Mouse (Mus musculus) stomach, postnatal 0 days (tissue): ENCODE results near the gene Slc5a5. TPM values are rescaled to one million over a fixed set of nuclear protein-coding genes. Genes with fewer than 3 reads are reported as not detected.
A peak's percentile ranks its signal among the peaks of the same experiment; 100 is the strongest.

Experiments
- ATAC-seq: fragments of 200-750 bp; cut with Nextera tagmentation; 2 replicates; pipeline ENCODE4 v1.8.0; 2017; ENCODE audit not compliant: low FRiP score, low TSS enrichment
- DNase-seq: peaks from one replicate; pipeline ENCODE4 v3.0.0-alpha.2; 2016; ENCODE audit warnings: low spot score
- H3K27ac ChIP-seq: fragments of 300-500 bp; sonication (generic); replicated peaks from 2 replicates; pipeline ENCODE4 v1.5.1; 2014; ENCODE audit warnings: mild to moderate bottlenecking, control low read depth
- H3K27me3 ChIP-seq: fragments of 300-500 bp; sonication (generic); 2 replicates; pipeline ENCODE4 v1.6.1; 2014; ENCODE audit warnings: low read length; ENCODE audit not compliant: control insufficient read depth, insufficient read depth
- H3K36me3 ChIP-seq: fragments of 300-500 bp; sonication (generic); 2 replicates; pipeline ENCODE4 v1.6.1; 2014; ENCODE audit warnings: low read length, mixed read lengths; ENCODE audit not compliant: control insufficient read depth, insufficient read depth
- H3K4me1 ChIP-seq: fragments of 300-500 bp; sonication (generic); replicated peaks from 2 replicates; pipeline ENCODE4 v1.6.1; 2014; ENCODE audit warnings: antibody characterized with exemption; ENCODE audit not compliant: control insufficient read depth, insufficient read depth
- H3K4me2 ChIP-seq: fragments of 300-500 bp; sonication (generic); replicated peaks from 2 replicates; pipeline ENCODE4 v1.6.1; 2014; ENCODE audit warnings: low read depth, mild to moderate bottlenecking, control low read depth, moderate library complexity
- H3K4me3 ChIP-seq: fragments of 300-500 bp; sonication (generic); 2 replicates; pipeline ENCODE4 v1.5.1; 2014; ENCODE audit warnings: low read depth, low read length, control low read depth
- H3K9ac ChIP-seq: fragments of 300-500 bp; sonication (generic); 2 replicates; pipeline ENCODE4 v1.6.1; 2014; ENCODE audit warnings: mild to moderate bottlenecking, low read length, control low read depth, mixed read lengths
- H3K9me3 ChIP-seq: fragments of 300-500 bp; sonication (generic); 2 replicates; pipeline ENCODE4 v1.6.1; 2016; ENCODE audit warnings: low read length; ENCODE audit not compliant: control insufficient read depth
- CTCF ChIP-seq: IDR thresholded peaks from 2 replicates; pipeline ENCODE4 v1.5.1; 2016; ENCODE audit warnings: antibody characterized with exemption, low read depth, mild to moderate bottlenecking, moderate library complexity
- EP300 ChIP-seq: optimal IDR thresholded peaks from 2 replicates; pipeline ENCODE3; 2016; ENCODE audit warnings: antibody characterized with exemption
- WGBS: fragments of 180-500 bp; shearing (Covaris S2); extraction: QIAGEN DNeasy Blood & Tissue Kit; methylation state at CpG from one replicate; pipeline ENCODE4 v1.1.7; 2014; 5-methylcytosine and 5-hydroxymethylcytosine counted together
- polyA plus RNA-seq: library from polyadenylated mRNA; unstranded; fragments of >200 nt; fragmentation: Nextera tagmentation; extraction: Ambion mirVana; gene quantifications from 2 replicates; pipeline ENCODE4 v1.2.1, GENCODE M21; 2015

Gene Slc5a5
- polyA plus RNA-seq, 1 experiment from 2014 or later = 42.8 TPM

- H3K4me2 ChIP-seq = no peak overlapping the region
- H3K4me1 ChIP-seq = no peaks in the 10 kb centered on the region
- no peak overlapping the region for H3K9ac ChIP-seq
- TF ChIP-seq CTCF (no peak), EP300 (no peak)
- no peaks in the 10 kb centered on the region for H3K9me3 ChIP-seq
- no peaks in the 10 kb centered on the region for H3K27me3 ChIP-seq
- no peak overlapping the region for H3K4me3 ChIP-seq
- ATAC-seq (no peak), DNase-seq (no peak)
- whole genome bisulfite sequencing = 93% methylated on average over 16 of the region's 17 CpGs
- H3K36me3 ChIP-seq = peaks cover 36% of the 10 kb centered on the region
- no peak overlapping the region for H3K27ac ChIP-seq
Measured at GRCm38 (mm10) chr8:70914704-70915103, 22.1 kb upstream of the Slc5a5 start.

GRCm38 (mm10) chr8:70913523-70913922 lies 21.0 kb upstream of the Slc5a5 start:
- Histone ChIP-seq H3K4me3 (no peak overlapping the region), H3K9me3 (no peaks in the 10 kb centered on the region), H3K27me3 (no peaks in the 10 kb centered on the region), H3K4me2 (no peak overlapping the region), H3K4me1 (no peaks in the 10 kb centered on the region), H3K27ac (no peak overlapping the region), H3K36me3 (peaks cover 36% of the 10 kb centered on the region), H3K9ac (no peak overlapping the region)
- no peak for ATAC-seq
- no peak for DNase-seq
- 94% methylated on average over 26 of the region's 26 CpGs for WGBS
- TF ChIP-seq EP300 (no peak), CTCF (no peak)

GRCm38 (mm10) chr8:70912955-70913354 lies 20.4 kb upstream of the Slc5a5 start:
- WGBS = 93% methylated on average over 29 of the region's 30 CpGs
- H3K36me3 ChIP-seq = peaks cover 36% of the 10 kb centered on the region
- H3K4me3 ChIP-seq = no peak overlapping the region
- ATAC-seq = no peak
- no peaks in the 10 kb centered on the region for H3K9me3 ChIP-seq
- TF ChIP-seq EP300 (no peak), CTCF (no peak)
- H3K27ac ChIP-seq = no peak overlapping the region
- no peak overlapping the region for H3K4me2 ChIP-seq
- H3K27me3 ChIP-seq = no peaks in the 10 kb centered on the region
- no peak overlapping the region for H3K9ac ChIP-seq
- no peaks in the 10 kb centered on the region for H3K4me1 ChIP-seq
- DNase-seq = no peak

GRCm38 (mm10) chr8:70911596-70911995 lies 19.0 kb upstream of the Slc5a5 start:
- no peaks in the 10 kb centered on the region for H3K9me3 ChIP-seq
- no peak overlapping the region for H3K27ac ChIP-seq
- peak; percentile 24; the same call in 1 of the 2 replicates for ATAC-seq
- H3K4me3 ChIP-seq = no peak overlapping the region
- 86% methylated on average over 5 of the region's 5 CpGs for WGBS
- DNase-seq = no peak
- no peak overlapping the region for H3K9ac ChIP-seq
- no peaks in the 10 kb centered on the region for H3K27me3 ChIP-seq
- no peaks in the 10 kb centered on the region for H3K4me1 ChIP-seq
- peaks cover 29% of the 10 kb centered on the region for H3K36me3 ChIP-seq
- peak; percentile 49 for TF ChIP-seq CTCF
- TF ChIP-seq EP300 = no peak
- H3K4me2 ChIP-seq = no peak overlapping the region

- TF ChIP-seq CTCF (no peak), EP300 (no peak)
- Histone ChIP-seq H3K4me2 (no peak overlapping the region), H3K36me3 (peaks cover 7% of the 10 kb centered on the region), H3K4me3 (no peak overlapping the region), H3K9me3 (no peaks in the 10 kb centered on the region), H3K27me3 (no peaks in the 10 kb centered on the region), H3K9ac (no peak overlapping the region), H3K4me1 (no peaks in the 10 kb centered on the region), H3K27ac (no peak overlapping the region)
- 92% methylated on average over 2 of the region's 2 CpGs for WGBS
- DNase-seq (no peak), ATAC-seq (no peak)
Measured at GRCm38 (mm10) chr8:70907518-70907917, 15.0 kb upstream of the Slc5a5 start.

- Histone ChIP-seq H3K4me2 (peak within 1 kb of the TSS; percentile 86), H3K4me1 (no peaks in the 10 kb centered on the region), H3K9ac (peak within 1 kb of the TSS; percentile 74), H3K9me3 (no peaks in the 10 kb centered on the region), H3K27me3 (no peaks in the 10 kb centered on the region), H3K27ac (peak within 1 kb of the TSS; percentile 77), H3K4me3 (peak within 1 kb of the TSS; percentile 76), H3K36me3 (no peaks in the 10 kb centered on the region)
- under 1% methylated on average over 77 of the region's 86 CpGs for WGBS
- DNase-seq = peak; percentile 75
- ATAC-seq = peak; percentile 80
- TF ChIP-seq EP300 = no peak
- TF ChIP-seq CTCF = 0 out of 2 replicates have a peak, but pooled peaks have one; percentile 7
Measured at GRCm38 (mm10) chr8:70905831-70906736, 13.5 kb upstream of the Slc5a5 start, which contains the start of gene Map1s. Gene Map1s (plus strand): TSS chr8:70905932.
